Mouse (Mus musculus) forelimb bud, embryonic 11.5 days (tissue): ENCODE measurements around the gene Gm8237.
"Not testable (repeated sequence)": the region's sequence is repeated elsewhere in the genome, so short reads cannot be mapped to it uniquely, and the experiment has no call there.

Experiments
- DNase-seq: peaks from one replicate; pipeline ENCODE4 v3.0.0-alpha.2; 2012; ENCODE audit warnings: low read depth, low spot score

Gene Gm8237

GRCm38 (mm10) chr14:5880241-5880640 is at the start of gene Gm8237:
TSS of gene Gm8237 (minus strand) at chr14:5880382.
- not testable (repeated sequence) for DNase-seq

- DNase-seq, result not testable (repeated sequence)
These were observed 43.1 kb upstream of the Gm8237 start for GRCm38 (mm10) chr14:5923276-5923675.

- DNase-seq, result not testable (repeated sequence)
These were observed 38.3 kb upstream of the Gm8237 start for GRCm38 (mm10) chr14:5918330-5918942.

GRCm38 (mm10) chr14:5913701-5914100 is 33.5 kb upstream of the Gm8237 start:
- not testable (repeated sequence) for DNase-seq

GRCm38 (mm10) chr14:5879791-5880190 is 391 bp downstream of the Gm8237 start:
- not testable (repeated sequence) for DNase-seq

GRCm38 (mm10) chr14:5879136-5879535 is 1.0 kb downstream of the Gm8237 start:
- DNase-seq, result peak; percentile 0

- DNase-seq, result not testable (repeated sequence)
These were observed 24.3 kb downstream of the Gm8237 start for GRCm38 (mm10) chr14:5855911-5856310.

- not testable (repeated sequence) for DNase-seq
These were observed 50.0 kb downstream of the Gm8237 start, which contains the start of gene Gm3424 for GRCm38 (mm10) chr14:5830229-5830628. TSS of gene Gm3424 (minus strand) at chr14:5830329.

GRCm38 (mm10) chr14:5812699-5813356 is 67.4 kb downstream of the Gm8237 start:
- DNase-seq, result not testable (repeated sequence)
